Mouse (Mus musculus) v-Abl transformed pro-B cells (cell line): ENCODE results near the gene Cry2.
"Not testable (repeated sequence)": the region's sequence is repeated elsewhere in the genome, so short reads cannot be mapped to it uniquely, and the experiment has no call there.

ENCODE experiments used
- in situ Hi-C, 2 experiments: fragments of 400-800 bp; cut with MboI; formaldehyde crosslinking; loops; one replicate each; pipeline ENCODE4 v1.15.1; 2025; ENCODE audit not compliant: unreplicated experiment in 2 of 2

The Cry2 gene

GRCm38 (mm10) chr2:92433578-92434374 is at the start of gene Cry2:
Gene Cry2, minus strand, starts transcription at chr2:92434043.
- in situ Hi-C loops: loop anchor here in 1 of 2 experiments (5.0 to 10.0 kb wide), 2 partner anchors 126 to 249 kb away; no protein-coding TSS in a partner anchor

- in situ Hi-C loops: loop anchor here in 1 of 2 experiments (10.0 kb wide), 2 partner anchors 109 to 189 kb away; partner anchors contain the start of genes Large2 and Pex16
Observed at GRCm38 (mm10) chr2:92483505-92483904, 49.7 kb upstream of the Cry2 start.

GRCm38 (mm10) chr2:92482551-92482950 is 48.7 kb upstream of the Cry2 start:
- in situ Hi-C loops: loop anchor here in 1 of 2 experiments (10.0 kb wide), 2 partner anchors 108 to 188 kb away; partner anchors contain the start of genes Large2 and Pex16

GRCm38 (mm10) chr2:92478313-92478688 is 44.5 kb upstream of the Cry2 start:
- in situ Hi-C loops: no loop called here

- in situ Hi-C loops: no loop called here
Observed at GRCm38 (mm10) chr2:92477672-92478312, 43.9 kb upstream of the Cry2 start.

GRCm38 (mm10) chr2:92476580-92476979 is 42.7 kb upstream of the Cry2 start:
- in situ Hi-C loops: not testable (repeated sequence)

GRCm38 (mm10) chr2:92475711-92476110 is 41.9 kb upstream of the Cry2 start:
- in situ Hi-C loops: no loop called here

GRCm38 (mm10) chr2:92474920-92475319 is 41.1 kb upstream of the Cry2 start:
- in situ Hi-C loops: no loop called here

GRCm38 (mm10) chr2:92471886-92472670 is 38.2 kb upstream of the Cry2 start:
- in situ Hi-C loops: no loop called here

- in situ Hi-C loops: no loop called here
Observed at GRCm38 (mm10) chr2:92464690-92465089, 30.8 kb upstream of the Cry2 start.

- in situ Hi-C loops: no loop called here
Observed at GRCm38 (mm10) chr2:92461215-92461614, 27.4 kb upstream of the Cry2 start.

GRCm38 (mm10) chr2:92459921-92460707 is 26.3 kb upstream of the Cry2 start, which contains the start of gene Slc35c1:
Gene Slc35c1, minus strand, starts transcription at chr2:92460538.
- in situ Hi-C loops: no loop called here

GRCm38 (mm10) chr2:92459141-92459920 is 25.5 kb upstream of the Cry2 start:
- in situ Hi-C loops: no loop called here

GRCm38 (mm10) chr2:92458481-92458880 is 24.6 kb upstream of the Cry2 start:
- in situ Hi-C loops: no loop called here

GRCm38 (mm10) chr2:92456970-92457530 is 23.2 kb upstream of the Cry2 start:
- in situ Hi-C loops: no loop called here

GRCm38 (mm10) chr2:92455704-92456103 is 21.9 kb upstream of the Cry2 start:
- in situ Hi-C loops: no loop called here

- in situ Hi-C loops: no loop called here
Observed at GRCm38 (mm10) chr2:92454166-92454565, 20.3 kb upstream of the Cry2 start.

GRCm38 (mm10) chr2:92451126-92451525 is 17.3 kb upstream of the Cry2 start:
- in situ Hi-C loops: no loop called here
